Mouse (Mus musculus): ENCODE results near the gene Sh3bp5.

The Sh3bp5 gene

DNA sequence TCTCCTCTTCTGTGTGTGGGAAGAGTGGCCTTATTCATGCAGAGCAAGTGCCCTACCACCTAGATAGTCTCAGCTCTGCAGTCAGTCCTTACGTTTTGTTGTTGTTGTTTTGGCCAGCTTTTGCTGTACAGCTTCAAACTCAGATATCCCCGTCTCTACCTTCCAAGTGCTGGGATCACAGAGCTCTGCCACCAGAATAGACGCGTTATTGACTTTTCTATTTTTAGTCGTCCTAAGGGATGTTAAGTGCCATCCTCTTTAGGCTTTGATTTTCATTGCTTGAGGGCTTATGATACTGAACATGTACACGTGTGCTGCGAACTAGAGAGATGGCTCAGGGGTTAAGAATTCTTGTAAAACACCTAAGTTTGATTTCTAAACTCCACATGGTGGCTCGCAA, 92.6 kb downstream of the Sh3bp5 start:
- DNase-seq (ENCODE audit: low spot score in 2 of 2) = no peak

DNA sequence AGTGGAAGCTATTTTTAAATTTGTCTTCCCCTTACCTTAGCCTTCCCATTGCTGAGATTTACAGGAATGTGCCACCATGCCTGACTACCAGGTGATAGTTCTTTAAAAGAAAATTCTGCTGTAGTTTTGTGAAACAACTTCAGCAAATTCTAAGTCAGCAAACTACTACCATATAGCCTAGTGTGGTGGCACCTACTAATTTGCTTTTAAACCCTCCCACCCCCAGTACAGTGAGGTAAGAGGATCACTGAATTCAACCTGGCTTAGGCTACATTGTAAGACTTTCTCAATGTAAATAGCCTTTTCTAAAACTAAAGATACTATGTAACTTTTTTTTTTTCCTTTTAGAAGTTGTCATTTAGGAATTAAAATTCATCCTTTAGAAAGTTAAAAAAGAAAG, 97.9 kb downstream of the Sh3bp5 start:
- no peak for DNase-seq (ENCODE audit: low spot score in 2 of 2)

DNA sequence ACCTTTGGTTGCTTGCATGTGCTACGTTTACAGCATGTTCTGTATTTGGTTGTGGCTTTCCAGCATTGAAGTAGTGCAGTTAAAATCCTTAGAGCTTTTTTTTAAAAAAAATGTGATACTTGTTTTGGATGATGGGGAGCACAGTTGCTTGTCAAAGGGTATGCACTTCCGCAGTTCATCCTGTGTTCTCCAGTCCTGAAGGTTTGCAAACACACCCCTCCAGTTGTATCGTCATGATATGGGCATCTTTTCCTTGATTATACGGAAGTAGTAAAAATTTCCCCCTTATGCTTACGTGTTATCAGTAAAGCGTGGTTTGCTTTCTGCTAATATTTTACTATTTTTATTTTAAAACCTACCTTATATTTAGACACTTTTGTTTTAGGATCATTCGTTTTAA, 98.5 kb downstream of the Sh3bp5 start:
- no peak for DNase-seq (ENCODE audit: low spot score in 2 of 2)

DNA sequence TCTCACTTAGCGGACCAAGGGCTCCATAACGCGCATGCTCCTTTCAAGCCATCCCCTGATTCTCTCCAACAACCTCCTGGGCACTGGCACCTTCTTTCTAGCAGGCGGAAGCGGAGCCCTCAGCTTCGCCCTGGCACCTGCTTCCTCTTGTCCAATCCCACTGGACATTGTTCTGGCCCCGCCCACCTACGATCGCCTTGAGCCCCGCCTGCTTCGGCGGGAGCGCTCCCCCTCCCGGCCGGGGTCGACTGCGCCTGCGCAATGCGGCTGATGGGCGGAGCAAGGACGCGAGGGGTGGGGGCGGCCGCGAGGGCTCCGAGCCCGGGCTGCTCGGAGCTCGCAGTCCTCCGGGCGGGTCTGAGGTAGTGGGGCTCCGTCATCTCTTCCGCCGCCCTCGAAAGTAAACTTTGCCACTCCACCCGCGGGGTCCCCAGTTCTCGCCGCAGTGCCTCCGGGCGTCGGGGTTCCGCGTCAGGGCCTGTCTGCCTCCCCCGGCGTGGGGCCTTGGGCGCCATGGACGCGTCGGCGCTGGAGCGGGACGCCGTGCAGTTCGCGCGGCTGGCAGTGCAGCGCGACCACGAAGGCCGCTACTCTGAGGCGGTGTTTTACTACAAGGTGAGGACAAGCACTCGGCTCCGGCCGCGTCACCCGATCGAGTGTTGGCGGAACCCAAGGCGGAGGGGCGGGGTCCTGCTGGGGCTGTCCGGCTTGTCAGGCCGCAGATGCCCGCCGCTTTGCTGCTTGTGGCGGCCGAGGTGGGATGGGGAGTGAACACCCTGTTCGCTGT, 99.3 kb downstream of the Sh3bp5 start, which contains the start of gene Capn7:
Capn7 (plus strand) TSS at position 270 of the 787 bp plus-strand sequence.
- peak; percentile 95 to 99 for DNase-seq (ENCODE audit: low spot score in 2 of 2)

DNA sequence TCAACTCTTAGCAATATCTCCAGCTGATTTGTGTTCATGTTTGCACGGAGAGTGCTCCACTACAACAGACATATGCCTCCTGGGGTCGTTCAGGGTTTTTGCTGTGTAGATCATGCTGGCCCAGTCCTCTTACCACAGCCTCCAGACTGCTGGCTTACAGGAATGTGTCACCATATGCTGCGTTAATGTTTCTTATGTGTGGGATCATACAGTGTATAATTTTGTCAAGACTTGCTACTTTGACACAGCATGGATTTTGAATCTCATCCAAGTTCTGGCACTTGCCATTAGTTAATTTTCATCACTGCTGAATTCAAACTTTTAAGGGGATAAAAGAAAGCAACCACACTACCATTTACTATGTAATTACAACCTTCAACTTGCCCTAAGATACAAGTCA, 100.1 kb downstream of the Sh3bp5 start:
- DNase-seq (ENCODE audit: low spot score in 2 of 2) = no peak

DNA sequence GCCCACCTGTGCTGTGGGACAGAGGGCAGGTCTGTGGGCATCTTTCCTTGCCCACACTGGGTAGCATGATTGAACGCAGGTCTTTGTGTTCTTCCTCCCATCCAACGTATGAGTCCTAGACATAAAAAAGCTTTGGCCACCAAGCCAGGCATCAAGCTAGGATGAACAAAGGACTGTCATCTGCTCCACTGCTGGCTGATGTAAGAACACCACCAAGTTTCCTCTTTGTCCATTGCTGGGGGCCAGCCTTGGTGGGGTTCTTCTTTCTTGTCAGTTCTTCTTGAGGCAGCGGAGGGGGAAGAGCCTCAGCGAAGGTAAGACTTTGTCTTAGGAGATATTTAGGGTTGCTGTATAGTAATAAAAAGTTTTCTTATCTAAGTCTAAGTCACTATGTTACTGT, 104.9 kb downstream of the Sh3bp5 start:
- DNase-seq (ENCODE audit: low spot score in 2 of 2) = no peak

DNA sequence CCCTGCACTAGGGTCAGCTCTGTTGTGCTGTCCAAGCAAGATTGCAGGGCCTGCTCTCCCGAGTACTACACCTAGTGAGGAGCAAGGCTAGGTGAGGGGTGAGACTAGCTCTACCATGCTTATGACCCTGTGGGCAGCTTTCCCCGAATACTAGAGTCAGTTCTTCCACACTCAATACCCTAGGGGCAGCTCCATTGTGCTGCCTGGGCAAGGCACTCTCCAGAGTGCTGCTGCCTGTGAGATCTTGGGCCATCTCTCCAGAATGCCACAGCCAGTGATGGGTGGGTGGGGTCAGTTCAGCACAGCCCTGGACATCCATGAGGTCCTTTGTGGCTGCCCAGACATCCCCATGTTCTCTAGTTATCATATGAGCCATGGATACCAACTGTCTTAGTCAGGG, 106.1 kb downstream of the Sh3bp5 start:
- DNase-seq (ENCODE audit: low spot score in 2 of 2) = no peak

DNA sequence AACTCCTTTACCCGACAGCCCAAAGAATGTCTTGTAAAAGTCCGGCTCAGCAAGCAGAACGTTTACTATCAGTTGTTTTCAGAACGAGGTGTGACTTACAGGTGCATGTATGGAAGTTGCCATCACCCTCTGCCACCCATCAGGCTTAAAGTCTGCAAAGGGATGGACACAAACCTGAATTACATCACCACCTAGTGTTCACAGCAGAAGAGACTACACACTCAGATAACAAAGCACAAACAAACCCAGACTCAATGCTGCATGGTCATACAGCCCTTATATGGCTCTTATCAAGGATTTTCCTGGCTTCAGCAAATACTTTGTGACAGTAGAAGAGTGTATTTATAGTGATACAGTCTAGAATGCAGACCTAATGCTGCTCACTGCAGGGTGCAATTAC, 108.2 kb downstream of the Sh3bp5 start:
- DNase-seq (ENCODE audit: low spot score in 2 of 2) = no peak

DNA sequence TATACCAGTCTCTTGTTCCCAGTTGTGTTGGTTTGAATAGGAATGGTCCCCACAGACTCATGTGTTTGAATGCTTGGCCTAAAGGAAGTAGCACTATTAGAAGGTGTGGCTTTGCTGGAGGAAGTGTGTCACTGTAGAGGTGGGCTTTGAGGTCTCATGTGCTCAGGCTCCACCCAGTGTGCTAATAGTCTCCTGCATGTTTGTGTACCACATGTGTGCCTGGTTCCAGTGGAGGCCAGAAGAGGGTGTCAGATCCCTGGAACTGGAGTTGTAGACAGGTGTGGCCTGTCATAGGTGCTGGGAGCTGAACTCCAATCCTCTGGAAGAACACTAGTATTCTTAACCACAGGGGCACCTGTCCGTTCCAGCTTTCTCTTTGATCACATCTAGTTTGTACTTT, 108.7 kb downstream of the Sh3bp5 start:
- DNase-seq (ENCODE audit: low spot score in 2 of 2) = no peak

DNA sequence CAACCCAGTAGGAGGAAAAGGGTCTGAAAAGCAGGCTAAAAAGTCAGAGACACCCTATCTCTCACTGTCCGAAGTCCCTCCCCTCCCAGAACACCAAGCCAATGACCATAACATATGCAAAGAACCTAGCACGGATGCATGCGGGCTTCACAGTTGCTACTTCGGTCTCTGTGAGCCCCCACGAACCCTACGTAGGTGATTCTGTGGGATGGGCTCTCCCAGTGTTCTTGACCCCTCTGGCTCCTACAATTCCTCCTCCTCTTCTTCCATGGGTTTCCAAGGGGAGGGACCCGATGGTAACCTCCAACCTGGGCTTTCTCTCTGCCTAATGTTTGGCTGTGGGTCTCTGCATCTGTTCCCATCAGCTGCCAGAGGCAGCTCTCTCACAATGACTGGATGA, 109.1 kb downstream of the Sh3bp5 start:
- no peak for DNase-seq (ENCODE audit: low spot score in 2 of 2)

DNA sequence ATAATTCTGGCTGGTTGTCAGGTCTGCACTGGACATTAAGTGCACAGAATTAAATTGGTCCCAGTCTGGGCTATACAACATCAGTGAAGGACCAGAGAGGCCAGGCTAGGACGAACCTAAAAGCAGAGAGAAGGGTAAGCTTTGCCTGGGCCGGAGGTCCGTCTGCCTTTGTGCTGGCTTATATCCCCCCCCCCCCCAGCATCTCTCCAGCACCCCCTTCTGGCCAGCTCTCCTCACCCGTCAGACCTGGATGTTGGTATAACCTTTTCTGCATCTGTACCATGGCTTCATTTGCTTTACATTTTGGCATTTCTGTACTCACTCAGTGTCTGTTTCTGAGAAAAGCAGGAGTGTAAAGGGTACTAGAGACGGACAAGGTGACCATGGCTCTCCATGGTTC, 110.3 kb downstream of the Sh3bp5 start:
- DNase-seq (ENCODE audit: low spot score in 2 of 2) = peak in 1 of 2 experiments; percentile 19

DNA sequence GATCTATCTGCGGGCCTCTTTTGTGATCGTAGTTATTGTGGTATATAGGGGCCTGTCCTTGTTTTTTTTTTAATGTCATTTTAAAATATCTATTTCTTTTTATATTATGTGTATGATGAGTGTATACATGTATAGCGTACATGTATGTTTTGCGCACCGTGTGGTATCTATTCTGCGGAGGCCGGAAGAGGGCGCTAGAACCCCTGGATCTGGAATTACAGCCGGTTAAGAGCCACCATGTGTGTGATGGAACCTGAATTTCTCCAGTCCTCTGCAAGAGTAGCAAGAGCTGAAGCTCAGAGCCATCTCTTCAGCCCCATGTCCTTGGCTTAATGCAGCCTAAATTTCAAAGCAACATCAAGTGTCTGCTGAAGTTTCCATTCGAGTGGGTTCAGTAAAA, 111.0 kb downstream of the Sh3bp5 start:
- no peak for DNase-seq (ENCODE audit: low spot score in 2 of 2)

DNA sequence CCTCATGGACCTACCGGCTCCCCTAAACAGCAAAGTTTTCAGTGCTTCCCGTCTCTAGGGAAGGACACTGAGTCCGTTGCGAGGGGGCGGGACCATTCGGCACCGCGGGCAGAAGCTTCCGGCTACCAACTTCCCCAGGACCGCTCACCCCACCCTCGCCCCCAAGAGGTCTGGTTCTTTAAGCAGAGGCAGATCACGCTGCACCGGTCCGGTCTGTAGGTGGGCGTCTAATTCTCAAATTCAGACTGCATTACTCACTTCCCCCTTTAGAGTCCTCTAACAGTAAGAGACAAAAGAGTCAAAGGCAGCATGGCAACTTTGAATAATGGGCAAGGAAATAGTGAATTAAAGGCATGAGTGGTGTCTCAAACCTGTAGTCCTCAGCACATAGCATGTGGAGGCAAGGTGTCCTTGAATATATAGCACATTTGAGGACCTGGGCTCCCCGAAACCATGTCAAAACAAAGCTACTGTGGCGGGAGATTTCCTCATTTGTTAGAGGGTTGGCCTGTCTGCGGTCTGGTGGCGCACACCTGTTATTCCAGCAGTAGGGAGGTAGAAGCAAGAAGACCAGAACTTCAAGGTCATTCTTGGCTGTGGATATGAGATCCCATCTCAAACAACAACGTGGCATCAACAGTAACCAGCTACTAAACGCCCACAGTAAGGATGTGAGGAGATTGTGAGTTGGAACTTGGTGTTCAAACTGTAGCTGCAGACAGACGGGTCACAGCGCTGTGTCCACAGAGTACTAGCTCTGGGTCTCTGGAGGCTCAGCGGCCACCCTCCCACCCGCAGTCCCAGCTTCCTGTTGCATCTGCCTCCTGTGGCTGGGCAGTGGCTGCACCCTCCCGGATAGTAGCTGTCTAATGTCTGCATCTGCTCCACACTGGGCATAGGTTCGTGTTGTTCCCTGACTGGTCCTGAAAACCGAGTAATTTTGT, 111.8 kb downstream of the Sh3bp5 start, which contains the start of gene Dnah1:
Dnah1 (minus strand) TSS at position 48 of the 944 bp plus-strand sequence.
- DNase-seq (ENCODE audit: low spot score in 2 of 2) = peak; percentile 18 to 38

DNA sequence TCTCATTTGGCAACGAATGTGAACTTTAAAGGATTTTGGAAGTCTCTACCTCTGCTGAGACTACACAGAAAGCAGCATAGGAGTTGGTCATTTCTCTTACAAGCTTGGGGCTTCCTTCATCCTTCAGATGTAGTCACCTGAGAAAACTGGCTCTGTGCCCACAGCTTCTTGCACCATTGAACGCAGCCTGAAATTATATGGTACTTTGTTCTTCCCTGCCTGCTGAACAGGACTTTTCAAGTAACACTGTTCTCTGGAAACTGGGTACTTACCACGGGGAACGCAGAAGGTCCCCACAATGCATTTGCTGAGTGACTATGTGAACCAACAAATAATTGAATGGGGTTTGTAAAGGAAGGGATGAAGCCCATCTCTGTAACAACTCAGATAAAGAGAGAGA, 112.7 kb downstream of the Sh3bp5 start:
- DNase-seq (ENCODE audit: low spot score in 2 of 2) = no peak

DNA sequence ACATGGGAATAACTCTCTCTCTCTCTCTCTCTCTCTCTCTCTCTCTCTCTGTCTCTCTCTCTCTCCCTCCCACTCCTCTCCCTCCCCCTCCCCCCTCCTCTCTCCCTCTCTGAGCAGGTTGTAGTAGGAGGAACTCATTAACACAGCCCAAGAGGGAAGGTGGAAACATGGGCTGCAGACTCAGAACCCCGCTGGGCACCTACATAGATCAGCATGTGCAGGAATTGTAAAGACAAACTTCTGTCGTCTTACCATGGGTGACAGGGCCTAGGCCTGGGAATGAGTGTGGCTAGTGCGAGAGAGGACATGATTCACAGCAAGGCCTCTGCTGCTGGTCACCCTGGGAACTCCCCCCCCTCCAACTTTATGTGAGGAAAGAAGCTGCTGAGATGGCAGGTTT, 113.7 kb downstream of the Sh3bp5 start:
- DNase-seq (ENCODE audit: low spot score in 2 of 2) = no peak

DNA sequence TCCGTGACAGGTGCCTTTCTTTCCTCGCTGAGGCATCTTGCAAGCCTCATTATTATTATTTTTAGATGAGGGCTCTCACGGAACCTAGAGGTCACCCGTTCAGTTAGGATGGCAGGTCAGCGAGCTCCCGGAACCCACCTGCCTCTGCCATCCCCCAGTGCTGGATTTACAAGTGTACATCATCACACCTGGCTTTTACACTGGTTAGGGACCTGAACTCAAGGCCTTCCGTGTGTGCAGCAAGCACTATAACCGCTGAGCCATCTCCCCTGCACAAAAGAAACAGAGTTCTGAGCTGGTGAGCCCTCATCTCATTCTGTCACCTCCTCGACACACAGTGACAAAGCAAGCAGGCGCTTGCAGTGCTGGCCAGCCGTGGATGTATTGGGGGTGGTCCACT, 114.7 kb downstream of the Sh3bp5 start:
- DNase-seq (ENCODE audit: low spot score in 2 of 2) = no peak

DNA sequence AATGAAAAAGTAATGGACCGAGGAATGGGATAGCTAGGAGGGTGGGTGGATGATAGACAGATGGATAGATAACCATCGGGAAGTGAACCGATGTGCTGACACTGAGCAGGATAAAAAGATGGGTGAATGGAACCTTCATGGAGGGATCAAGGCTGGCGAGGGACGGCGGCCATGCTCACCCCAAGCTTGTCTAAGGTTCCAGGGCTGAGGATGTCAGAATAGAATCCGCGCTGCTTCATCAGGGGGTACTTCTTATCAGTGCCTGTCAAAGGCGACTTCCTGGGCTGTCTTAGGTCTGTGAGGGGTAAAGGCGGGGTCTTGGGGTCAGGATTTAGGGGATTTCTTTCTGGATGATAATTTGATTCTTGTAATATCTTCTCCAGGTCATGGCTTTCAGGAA, 116.3 kb downstream of the Sh3bp5 start:
- no peak for DNase-seq (ENCODE audit: low spot score in 2 of 2)

DNA sequence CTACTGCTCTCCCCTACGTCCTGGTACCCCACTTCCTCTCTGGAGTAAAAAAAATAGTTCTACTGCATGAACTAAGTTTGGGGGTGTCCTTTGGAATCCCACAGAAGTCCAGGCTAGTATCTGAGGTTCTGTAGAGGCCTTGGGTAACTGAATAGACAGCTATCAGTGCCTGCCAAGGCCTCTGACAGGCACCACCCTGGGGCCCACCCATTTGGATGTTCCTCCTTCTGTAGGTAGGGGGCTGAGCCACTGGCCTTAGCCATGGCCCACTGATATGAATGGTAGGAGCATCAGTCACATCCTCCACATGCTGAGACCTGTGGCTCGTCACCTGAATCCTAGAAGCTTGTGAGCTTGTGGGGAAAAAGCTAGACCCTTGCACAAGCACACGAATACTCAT, 118.1 kb downstream of the Sh3bp5 start:
- DNase-seq (ENCODE audit: low spot score in 2 of 2) = no peak

DNA sequence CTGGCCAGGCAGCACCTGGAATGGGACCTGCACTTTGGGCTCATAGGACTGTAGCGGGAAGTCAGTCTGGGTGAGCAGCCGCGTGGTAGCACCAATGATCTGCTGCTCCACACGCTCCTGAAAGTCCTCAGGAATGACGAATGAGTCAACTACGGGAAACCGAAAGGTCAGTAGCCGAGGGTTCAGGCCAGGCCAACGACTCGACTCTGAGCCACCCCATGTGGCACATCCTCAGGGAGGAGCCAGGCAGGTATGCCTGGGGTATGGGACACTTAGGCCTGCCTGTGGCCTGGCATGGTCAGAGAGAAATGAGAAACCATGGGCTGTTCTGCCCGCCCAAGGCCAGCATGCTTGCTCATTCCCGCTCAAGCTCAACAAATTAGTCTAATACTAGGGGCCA, 119.3 kb downstream of the Sh3bp5 start:
- no peak for DNase-seq (ENCODE audit: low spot score in 2 of 2)

DNA sequence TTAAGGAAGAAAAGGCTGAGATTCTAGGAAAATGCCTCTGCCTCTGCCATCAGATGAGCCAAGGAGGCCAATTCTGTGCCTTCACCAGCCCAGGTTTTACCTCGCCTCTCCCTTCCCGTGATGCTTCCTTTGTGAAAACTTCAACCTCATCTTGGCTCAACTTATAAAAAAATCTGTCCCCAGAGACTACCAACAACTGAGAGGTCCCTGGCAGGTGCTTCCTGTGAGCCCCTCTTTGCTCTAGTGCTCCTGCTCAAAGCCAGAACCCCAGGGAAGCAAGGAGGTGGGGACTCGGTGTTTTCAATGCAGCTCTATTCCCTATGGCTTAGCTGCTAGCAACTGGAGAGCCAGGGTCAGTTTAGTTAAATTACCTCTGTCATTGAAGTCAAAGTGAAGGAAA, 122.7 kb downstream of the Sh3bp5 start:
- no peak for DNase-seq (ENCODE audit: low spot score in 2 of 2)

All from thymus, postnatal 10 days (tissue).